Mouse (Mus musculus): ENCODE data around the gene Nsf.

DNA sequence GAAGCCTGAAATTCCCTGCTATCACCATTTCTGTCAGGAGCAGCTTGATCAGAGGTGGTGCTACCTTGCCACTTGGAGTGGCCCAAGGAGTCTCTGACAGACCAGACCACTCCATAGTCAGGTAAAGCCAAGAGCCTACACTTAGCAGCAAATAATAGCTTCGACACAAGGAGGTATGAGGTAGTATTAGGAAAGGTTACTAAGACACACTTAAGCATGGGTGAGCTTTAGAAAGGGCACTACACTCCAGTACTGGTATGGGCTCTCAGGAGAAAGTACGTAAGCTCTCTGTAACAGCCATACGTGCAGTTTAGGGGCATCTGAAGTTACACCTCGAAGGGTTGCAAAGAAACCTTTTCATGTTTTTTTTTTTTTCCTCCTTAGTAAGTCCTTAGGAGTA is 11.1 kb downstream of the Nsf start:
- TF ChIP-seq CTCF (IDR thresholded peaks at IDR 0.05; ENCODE audit: low read depth, low read length): no peak
- no peak for TF ChIP-seq POLR2A (IDR thresholded peaks at IDR 0.05; ENCODE audit: insufficient read depth, low read length)
- no peak for TF ChIP-seq EP300 (IDR thresholded peaks at IDR 0.05; ENCODE audit: insufficient read depth, low read depth, low read length)

All from ES-Bruce4 (cell line).